Mouse (Mus musculus): Measurements from ENCODE around the gene Atp10a. TPM values are rescaled to one million over a fixed set of nuclear protein-coding genes. Genes with fewer than 3 reads are reported as not detected.
A peak's percentile ranks its signal among the peaks of the same experiment; 100 is the strongest.

Gene Atp10a
- polyA plus RNA-seq, 1 experiment from 2014 or later: 3.2 TPM

- no peaks in the 10 kb centered on the region for H3K9me3 ChIP-seq (ENCODE audit: control insufficient read depth, low read length)
- 0 out of 2 replicates have a peak, but pooled peaks cover 6% of the 10 kb centered on the region for H3K4me1 ChIP-seq (replicated peaks; ENCODE audit: control insufficient read depth, insufficient read depth, low read length)
- DNase-seq (ENCODE audit: low spot score) (no peak), ATAC-seq (replicated peaks; ENCODE audit: low FRiP score, low TSS enrichment, low read depth) (no peak)
- H3K4me3 ChIP-seq (ENCODE audit: low read depth, low read length): no peak overlapping the region
- no peak overlapping the region for H3K27ac ChIP-seq (ENCODE audit: low read depth)
- H3K36me3 ChIP-seq (ENCODE audit: control insufficient read depth, insufficient read depth, low read length): no peaks in the 10 kb centered on the region
- H3K27me3 ChIP-seq (replicated peaks; ENCODE audit: control insufficient read depth, insufficient read depth, low read length): no peaks in the 10 kb centered on the region
- 60% methylated on average over 5 of the region's 5 CpGs for WGBS
- H3K9ac ChIP-seq (ENCODE audit: low read length): no peak overlapping the region
- no peak overlapping the region for H3K4me2 ChIP-seq (ENCODE audit: low read length)
Observed at GRCm38 (mm10) chr7:58677111-58677805, 21.3 kb downstream of the Atp10a start.

- 68% methylated on average over 1 of the region's 1 CpGs for WGBS
- DNase-seq (ENCODE audit: low spot score) (no peak), ATAC-seq (replicated peaks; ENCODE audit: low FRiP score, low TSS enrichment, low read depth) (no peak)
- Histone ChIP-seq H3K9ac (ENCODE audit: low read length) (no peak overlapping the region), H3K9me3 (ENCODE audit: control insufficient read depth, low read length) (no peaks in the 10 kb centered on the region), H3K4me3 (ENCODE audit: low read depth, low read length) (no peak overlapping the region), H3K36me3 (ENCODE audit: control insufficient read depth, insufficient read depth, low read length) (no peaks in the 10 kb centered on the region), H3K4me2 (ENCODE audit: low read length) (no peak overlapping the region), H3K27me3 (replicated peaks; ENCODE audit: control insufficient read depth, insufficient read depth, low read length) (no peaks in the 10 kb centered on the region), H3K27ac (ENCODE audit: low read depth) (no peak overlapping the region), H3K4me1 (replicated peaks; ENCODE audit: control insufficient read depth, insufficient read depth, low read length) (no peaks in the 10 kb centered on the region)
Observed at GRCm38 (mm10) chr7:58685967-58686366, 30.0 kb downstream of the Atp10a start.

DNA sequence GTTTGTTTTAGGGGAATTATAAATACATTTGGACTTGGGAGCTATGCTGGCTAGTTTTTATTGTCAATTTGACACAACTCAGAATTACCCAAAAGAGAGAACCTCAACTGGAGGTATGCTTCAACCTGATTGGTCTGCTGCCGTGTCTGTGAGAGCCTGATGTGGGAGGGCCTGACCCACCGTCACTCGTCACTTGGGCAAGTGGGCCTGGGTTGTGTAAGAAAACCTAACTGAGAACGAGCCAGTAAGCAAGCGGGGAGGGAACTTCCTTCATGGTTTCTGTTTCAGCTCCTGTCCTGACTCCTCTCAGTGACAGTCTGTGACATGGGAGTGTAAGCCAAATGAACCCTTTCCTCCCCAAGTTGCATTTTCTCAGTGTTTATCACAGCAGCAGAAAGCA is 30.6 kb downstream of the Atp10a start:
- DNase-seq (ENCODE audit: low spot score) (no peak), ATAC-seq (replicated peaks; ENCODE audit: low FRiP score, low TSS enrichment, low read depth) (no peak)

GRCm38 (mm10) chr7:58686997-58687396 is 31.0 kb downstream of the Atp10a start:
- ATAC-seq (replicated peaks; ENCODE audit: low FRiP score, low TSS enrichment, low read depth) (no peak), DNase-seq (ENCODE audit: low spot score) (no peak)
- H3K9me3 ChIP-seq (ENCODE audit: control insufficient read depth, low read length): no peaks in the 10 kb centered on the region
- 90% methylated on average over 2 of the region's 2 CpGs for WGBS
- H3K27ac ChIP-seq (ENCODE audit: low read depth): no peak overlapping the region
- H3K9ac ChIP-seq (ENCODE audit: low read length): no peak overlapping the region
- no peaks in the 10 kb centered on the region for H3K36me3 ChIP-seq (ENCODE audit: control insufficient read depth, insufficient read depth, low read length)
- H3K4me3 ChIP-seq (ENCODE audit: low read depth, low read length): no peak overlapping the region
- H3K27me3 ChIP-seq (replicated peaks; ENCODE audit: control insufficient read depth, insufficient read depth, low read length): no peaks in the 10 kb centered on the region
- no peak overlapping the region for H3K4me2 ChIP-seq (ENCODE audit: low read length)
- H3K4me1 ChIP-seq (replicated peaks; ENCODE audit: control insufficient read depth, insufficient read depth, low read length): peaks cover 3% of the 10 kb centered on the region; the same call in 1 of the 2 replicates

More for the DNA sequence above, 30.6 kb downstream of the Atp10a start:
- H3K9ac ChIP-seq (ENCODE audit: low read length): no peak overlapping the region
- no peak overlapping the region for H3K4me3 ChIP-seq (ENCODE audit: low read depth, low read length)
- H3K4me1 ChIP-seq (replicated peaks; ENCODE audit: control insufficient read depth, insufficient read depth, low read length): peaks cover under 1% of the 10 kb centered on the region; the same call in 1 of the 2 replicates
- H3K4me2 ChIP-seq (ENCODE audit: low read length): no peak overlapping the region
- H3K36me3 ChIP-seq (ENCODE audit: control insufficient read depth, insufficient read depth, low read length): no peaks in the 10 kb centered on the region
- no peaks in the 10 kb centered on the region for H3K27me3 ChIP-seq (replicated peaks; ENCODE audit: control insufficient read depth, insufficient read depth, low read length)
- WGBS: 56% methylated on average over 5 of the region's 5 CpGs
- no peaks in the 10 kb centered on the region for H3K9me3 ChIP-seq (ENCODE audit: control insufficient read depth, low read length)
- no peak overlapping the region for H3K27ac ChIP-seq (ENCODE audit: low read depth)

- DNase-seq (ENCODE audit: low spot score): no peak
- Histone ChIP-seq H3K36me3 (ENCODE audit: control insufficient read depth, insufficient read depth, low read length) (no peaks in the 10 kb centered on the region), H3K4me3 (ENCODE audit: low read depth, low read length) (no peak overlapping the region), H3K27me3 (replicated peaks; ENCODE audit: control insufficient read depth, insufficient read depth, low read length) (no peaks in the 10 kb centered on the region), H3K4me1 (replicated peaks; ENCODE audit: control insufficient read depth, insufficient read depth, low read length) (peaks cover 11% of the 10 kb centered on the region; the same call in 1 of the 2 replicates), H3K4me2 (ENCODE audit: low read length) (no peak overlapping the region), H3K9ac (ENCODE audit: low read length) (no peak overlapping the region), H3K27ac (ENCODE audit: low read depth) (no peak overlapping the region), H3K9me3 (ENCODE audit: control insufficient read depth, low read length) (no peaks in the 10 kb centered on the region)
- 72% methylated on average over 6 of the region's 6 CpGs for WGBS
- no peak for ATAC-seq (replicated peaks; ENCODE audit: low FRiP score, low TSS enrichment, low read depth)
Observed at GRCm38 (mm10) chr7:58690069-58690923, 34.3 kb downstream of the Atp10a start.

DNA sequence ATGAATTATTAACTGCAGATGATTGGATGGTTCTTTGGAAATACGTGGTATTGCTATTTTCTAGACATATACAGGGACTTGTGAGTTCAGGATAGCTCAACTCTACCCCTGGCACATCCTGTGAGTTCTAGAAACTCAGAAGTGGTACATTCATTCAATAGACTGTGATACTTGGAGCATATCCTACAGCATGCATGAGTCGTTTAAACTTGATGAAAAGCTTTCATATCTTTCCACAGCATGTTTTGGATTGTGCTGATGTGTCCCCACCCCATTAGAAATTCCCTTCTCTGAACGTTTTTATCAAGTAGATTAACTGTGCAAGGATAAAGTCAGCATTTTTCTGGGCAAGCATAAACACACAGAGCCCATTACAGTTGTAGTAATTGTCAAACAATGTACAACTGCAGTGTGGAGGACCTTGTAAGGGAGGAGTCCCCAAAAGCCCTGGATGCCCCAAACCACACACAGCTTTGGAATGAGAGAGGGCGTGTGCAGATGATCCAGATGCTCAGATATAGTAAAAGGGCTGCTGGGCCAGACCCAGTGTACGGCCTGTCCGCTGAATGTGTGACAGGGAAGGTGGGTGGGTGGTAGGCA is 35.1 kb downstream of the Atp10a start:
- Histone ChIP-seq H3K9me3 (ENCODE audit: control insufficient read depth, low read length) (no peaks in the 10 kb centered on the region), H3K4me1 (replicated peaks; ENCODE audit: control insufficient read depth, insufficient read depth, low read length) (peaks cover 11% of the 10 kb centered on the region; the same call in 1 of the 2 replicates), H3K27me3 (replicated peaks; ENCODE audit: control insufficient read depth, insufficient read depth, low read length) (no peaks in the 10 kb centered on the region), H3K36me3 (ENCODE audit: control insufficient read depth, insufficient read depth, low read length) (no peaks in the 10 kb centered on the region), H3K27ac (ENCODE audit: low read depth) (no peak overlapping the region), H3K4me3 (ENCODE audit: low read depth, low read length) (no peak overlapping the region), H3K9ac (ENCODE audit: low read length) (no peak overlapping the region), H3K4me2 (ENCODE audit: low read length) (no peak overlapping the region)
- WGBS: 65% methylated on average over 6 of the region's 6 CpGs
- DNase-seq (ENCODE audit: low spot score): no peak
- no peak for ATAC-seq (replicated peaks; ENCODE audit: low FRiP score, low TSS enrichment, low read depth)

GRCm38 (mm10) chr7:58692704-58693103 is 36.7 kb downstream of the Atp10a start:
- Histone ChIP-seq H3K9ac (ENCODE audit: low read length) (no peak overlapping the region), H3K27me3 (replicated peaks; ENCODE audit: control insufficient read depth, insufficient read depth, low read length) (no peaks in the 10 kb centered on the region), H3K4me2 (ENCODE audit: low read length) (no peak overlapping the region), H3K4me1 (replicated peaks; ENCODE audit: control insufficient read depth, insufficient read depth, low read length) (peaks cover 11% of the 10 kb centered on the region; the same call in 1 of the 2 replicates), H3K4me3 (ENCODE audit: low read depth, low read length) (no peak overlapping the region), H3K36me3 (ENCODE audit: control insufficient read depth, insufficient read depth, low read length) (no peaks in the 10 kb centered on the region), H3K9me3 (ENCODE audit: control insufficient read depth, low read length) (no peaks in the 10 kb centered on the region), H3K27ac (ENCODE audit: low read depth) (peak overlapping the region; percentile 60; the same call in 1 of the 2 replicates)
- WGBS: 65% methylated on average over 2 of the region's 2 CpGs
- DNase-seq (ENCODE audit: low spot score) (no peak), ATAC-seq (replicated peaks; ENCODE audit: low FRiP score, low TSS enrichment, low read depth) (no peak)

GRCm38 (mm10) chr7:58693342-58693741 is 37.4 kb downstream of the Atp10a start:
- Histone ChIP-seq H3K9me3 (ENCODE audit: control insufficient read depth, low read length) (no peaks in the 10 kb centered on the region), H3K4me2 (ENCODE audit: low read length) (no peak overlapping the region), H3K27me3 (replicated peaks; ENCODE audit: control insufficient read depth, insufficient read depth, low read length) (no peaks in the 10 kb centered on the region), H3K4me1 (replicated peaks; ENCODE audit: control insufficient read depth, insufficient read depth, low read length) (peaks cover 11% of the 10 kb centered on the region; the same call in 1 of the 2 replicates), H3K4me3 (ENCODE audit: low read depth, low read length) (no peak overlapping the region), H3K36me3 (ENCODE audit: control insufficient read depth, insufficient read depth, low read length) (no peaks in the 10 kb centered on the region), H3K27ac (ENCODE audit: low read depth) (peak overlapping the region; percentile 60; the same call in 1 of the 2 replicates), H3K9ac (ENCODE audit: low read length) (no peak overlapping the region)
- WGBS: 43% methylated on average over 3 of the region's 3 CpGs
- no peak for DNase-seq (ENCODE audit: low spot score)
- ATAC-seq (replicated peaks; ENCODE audit: low FRiP score, low TSS enrichment, low read depth): no peak
